In the genomic region with DNA sequence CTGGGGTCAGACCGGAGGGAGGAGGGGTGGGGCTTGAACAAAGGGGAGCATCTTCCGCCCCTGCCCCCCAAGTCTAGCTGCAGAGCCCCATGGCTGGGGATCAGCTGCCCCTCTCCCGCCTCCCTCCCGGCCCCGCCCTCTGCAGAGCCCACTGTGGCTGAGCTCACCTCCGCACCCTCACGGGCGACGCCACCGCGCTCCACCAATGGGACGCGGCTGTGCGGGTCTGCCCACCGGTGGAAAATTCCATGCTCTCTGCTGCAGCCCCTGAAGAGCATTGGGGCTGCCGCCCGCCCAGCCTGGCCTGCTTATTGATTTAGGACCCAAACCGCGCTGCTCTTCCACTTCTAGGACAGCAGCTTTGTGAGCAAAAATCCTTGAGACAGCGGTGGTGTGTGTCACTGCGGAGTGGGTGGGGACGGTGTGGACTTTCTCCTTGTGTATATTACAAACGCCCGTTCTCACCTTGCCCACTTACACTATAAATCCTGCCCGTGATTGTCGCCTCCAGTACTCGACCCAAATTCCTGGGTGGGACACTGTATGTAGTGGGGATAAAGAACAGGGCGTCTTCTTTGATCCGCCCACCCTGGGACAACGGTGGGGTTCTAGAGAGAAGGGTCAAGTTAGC, we compare ENCODE assay signal across 8 mouse cellular contexts.
DNase-seq lines count a peak whose midpoint lies in the region; ATAC-seq lines count a peak whose summit lies in the region.

No protein-coding gene starts in this region.

- ATAC-seq in common myeloid progenitor, adult 5-6 weeks (replicated peaks; ENCODE audit: low read depth, poor library complexity, severe bottlenecking): peak; percentile 75

- DNase-seq in WW6 (ENCODE audit: low read depth, low spot score): peak; percentile 42
- peak; percentile 24 to 48 for DNase-seq in gastrocnemius, adult 8-10 months (ENCODE audit: low spot score in 2 of 2)
- DNase-seq in hindlimb bud, embryonic 11.5 days (ENCODE audit: extremely low spot score, low read depth, low spot score): peak; percentile 20
- peak; percentile 72 to 82 for DNase-seq in left cerebral cortex, adult 18-20 months (ENCODE audit: low spot score in 2 of 2)
- DNase-seq in lung, postnatal 14 days: peak; percentile 69
- DNase-seq in right cerebral cortex, adult 18-20 months: peak; percentile 87
- DNase-seq in MN1 (ENCODE audit: low spot score): no peak
